Mouse (Mus musculus) ES-E14 (cell line): Measurements from ENCODE around the gene Mdk.

Experiments used
- CHD2 ChIP-seq: IDR thresholded peaks from 2 replicates; pipeline ENCODE4 v1.6.1; 2014; ENCODE audit warnings: mild to moderate bottlenecking, low read depth, low read length, inconsistent platforms
- HCFC1 ChIP-seq: IDR thresholded peaks from 2 replicates; pipeline ENCODE4 v1.6.1; 2012; ENCODE audit warnings: low read length, inconsistent platforms, borderline replicate concordance; ENCODE audit not compliant: insufficient read depth
- ZC3H11A ChIP-seq: IDR thresholded peaks from 2 replicates; pipeline ENCODE4 v1.6.1; 2012; ENCODE audit warnings: low read depth, mild to moderate bottlenecking, inconsistent platforms, low read length, borderline replicate concordance
- ZNF384 ChIP-seq: IDR thresholded peaks from 2 replicates; pipeline ENCODE4 v1.6.1; 2012; ENCODE audit warnings: low read depth, low read length, inconsistent platforms

DNA sequence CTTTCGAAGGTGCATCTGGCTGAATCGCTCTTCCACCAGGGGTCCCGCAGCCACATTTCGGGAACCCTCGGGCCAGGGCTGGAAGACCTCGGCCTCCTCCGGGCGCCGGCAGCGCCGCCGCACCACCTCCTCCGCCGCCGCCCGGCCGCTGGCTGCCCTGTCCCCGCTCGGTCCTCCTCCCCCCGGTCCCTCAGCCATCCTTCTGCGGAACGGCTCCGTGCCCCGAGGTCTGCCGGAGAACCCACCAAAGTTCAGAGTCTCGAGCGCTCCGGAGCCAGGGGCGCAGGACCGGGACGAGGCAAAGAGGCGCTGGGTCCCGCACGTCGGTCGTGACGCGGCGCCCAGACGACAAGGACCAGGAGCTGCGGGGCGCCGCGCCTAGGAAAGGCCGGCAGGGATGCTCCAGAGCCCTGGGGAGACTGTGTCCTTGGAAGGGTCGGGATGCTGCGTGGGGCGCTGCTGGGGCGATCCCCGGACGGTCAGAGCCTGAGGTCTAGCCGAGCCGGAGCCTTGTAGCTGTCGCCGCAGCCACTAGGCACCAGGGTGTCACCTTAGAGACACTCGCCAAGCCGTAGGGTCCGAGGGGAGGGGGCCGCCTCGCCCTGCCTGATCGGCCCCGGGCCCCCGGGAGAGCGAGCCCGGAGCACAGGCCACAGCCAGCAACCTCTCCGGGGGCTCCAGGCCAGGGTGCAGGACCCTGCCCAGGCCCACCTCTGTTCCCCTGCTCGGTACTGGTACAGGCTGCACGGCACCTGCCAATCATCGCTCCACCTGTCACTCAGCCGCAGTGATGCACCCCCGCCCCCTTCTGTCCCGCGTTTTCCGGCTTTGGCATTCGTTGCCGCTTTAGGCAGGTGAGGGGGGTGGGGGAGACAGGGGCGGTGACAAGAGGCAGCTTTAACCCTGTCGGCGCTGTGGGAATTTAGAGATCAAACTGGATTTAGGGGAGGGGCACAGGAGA, 43.8 kb upstream of the Mdk start, which contains the start of gene Dgkz:
- TF ChIP-seq HCFC1 (no peak), CHD2 (no peak), ZC3H11A (no peak), ZNF384 (no peak)
